Mouse (Mus musculus) right cerebral cortex, postnatal 25 days (tissue): ENCODE data around the gene Vgll4.
"Not testable (repeated sequence)": the region's sequence is repeated elsewhere in the genome, so short reads cannot be mapped to it uniquely, and the experiment has no call there.

Source experiments
- DNase-seq: peaks from one replicate; pipeline ENCODE4 v3.0.0; 2022

The Vgll4 gene

GRCm38 (mm10) chr6:114936297-114936940 is 33.4 kb downstream of the Vgll4 start:
- DNase-seq, result no peak

- no peak for DNase-seq
Observed at GRCm38 (mm10) chr6:114935362-114935761, 34.4 kb downstream of the Vgll4 start.

- no peak for DNase-seq
Observed at GRCm38 (mm10) chr6:114934045-114934444, 35.7 kb downstream of the Vgll4 start.

- no peak for DNase-seq
Observed at GRCm38 (mm10) chr6:114932991-114933392, 36.8 kb downstream of the Vgll4 start.

GRCm38 (mm10) chr6:114932116-114932500 is 37.7 kb downstream of the Vgll4 start:
- DNase-seq, result no peak

GRCm38 (mm10) chr6:114931212-114932115 is 38.3 kb downstream of the Vgll4 start:
- DNase-seq, result no peak

GRCm38 (mm10) chr6:114930646-114931045 is 39.1 kb downstream of the Vgll4 start:
- DNase-seq, result no peak

GRCm38 (mm10) chr6:114930038-114930591 is 39.7 kb downstream of the Vgll4 start:
- no peak for DNase-seq

- DNase-seq, result no peak
Observed at GRCm38 (mm10) chr6:114929346-114929745, 40.4 kb downstream of the Vgll4 start.

GRCm38 (mm10) chr6:114928462-114928861 is 41.3 kb downstream of the Vgll4 start:
- peak; percentile 56 for DNase-seq

GRCm38 (mm10) chr6:114927400-114927799 is 42.4 kb downstream of the Vgll4 start:
- no peak for DNase-seq

- no peak for DNase-seq
Observed at GRCm38 (mm10) chr6:114926369-114927157, 43.2 kb downstream of the Vgll4 start.

GRCm38 (mm10) chr6:114925196-114925595 is 44.6 kb downstream of the Vgll4 start:
- no peak for DNase-seq

- not testable (repeated sequence) for DNase-seq
Observed at GRCm38 (mm10) chr6:114922355-114923096, 47.3 kb downstream of the Vgll4 start.

- DNase-seq, result peak; percentile 75
Observed at GRCm38 (mm10) chr6:114921632-114922354, 48.0 kb downstream of the Vgll4 start.

GRCm38 (mm10) chr6:114920523-114921445 is 49.0 kb downstream of the Vgll4 start:
- DNase-seq, result no peak

- DNase-seq, result no peak
Observed at GRCm38 (mm10) chr6:114919670-114920313, 50.0 kb downstream of the Vgll4 start.

GRCm38 (mm10) chr6:114918994-114919393 is 50.8 kb downstream of the Vgll4 start:
- no peak for DNase-seq

GRCm38 (mm10) chr6:114917770-114918635 is 51.8 kb downstream of the Vgll4 start:
- no peak for DNase-seq
